Mouse (Mus musculus) MEL (cell line): ENCODE data around the gene Lad1. TPM values are rescaled to one million over a fixed set of nuclear protein-coding genes. Genes with fewer than 3 reads are reported as not detected.

Experiments
- DNase-seq: peaks from one replicate; pipeline ENCODE4 v3.0.0; 2011; ENCODE audit warnings: low read depth, low spot score
- H3K27ac ChIP-seq: 2 replicates; pipeline ENCODE4 v1.5.1; 2012; ENCODE audit warnings: low read depth, mild to moderate bottlenecking, control low read depth, low read length, moderate library complexity; ENCODE audit not compliant: control insufficient read depth
- H3K27me3 ChIP-seq, 2 experiments: fragments of 150-350 bp in 1 of 2; sonication (generic) in 1 of 2; 2 replicates each; pipeline ENCODE4 v1.6.1; 2012; ENCODE audit warnings: low read length in 2 of 2, mild to moderate bottlenecking in 2 of 2, improper control_type of control experiment in 1 of 2, moderate library complexity in 1 of 2; ENCODE audit not compliant: insufficient read depth in 2 of 2, control insufficient read depth in 1 of 2
- H3K36me3 ChIP-seq, 2 experiments: 2 replicates each; pipeline ENCODE4 v1.6.1; 2012 to 2014; ENCODE audit warnings: low read length in 2 of 2, improper control_type of control experiment in 1 of 2, inconsistent platforms in 1 of 2, mild to moderate bottlenecking in 1 of 2; ENCODE audit not compliant: insufficient read depth in 2 of 2, control insufficient read depth in 1 of 2
- H3K4me1 ChIP-seq, 2 experiments: fragments of 150-350 bp in 1 of 2; sonication (generic) in 1 of 2; 2 replicates each; pipeline ENCODE4 v1.6.1; 2012; ENCODE audit warnings: low read length in 2 of 2, improper control_type of control experiment in 1 of 2, mild to moderate bottlenecking in 1 of 2; ENCODE audit not compliant: insufficient read depth in 2 of 2, control insufficient read depth in 1 of 2
- H3K4me3 ChIP-seq, 2 experiments: fragments of 150-350 bp in 1 of 2; sonication (generic) in 1 of 2; 2 replicates each; pipeline ENCODE4 v1.5.1; 2012; ENCODE audit warnings: low read depth in 2 of 2, low read length in 2 of 2, mild to moderate bottlenecking in 2 of 2, moderate library complexity in 2 of 2, control low read depth in 1 of 2, improper control_type of control experiment in 1 of 2; ENCODE audit not compliant: control insufficient read depth in 1 of 2, insufficient read depth in 1 of 2
- H3K79me2 ChIP-seq: 2 replicates; pipeline ENCODE4 v1.6.1; 2012; ENCODE audit warnings: mild to moderate bottlenecking, low read length, moderate library complexity; ENCODE audit not compliant: control insufficient read depth, poor library complexity, insufficient read depth
- H3K9ac ChIP-seq: 2 replicates; pipeline ENCODE4 v1.6.1; 2012; ENCODE audit warnings: low read depth, mild to moderate bottlenecking, control low read depth, low read length, moderate library complexity; ENCODE audit not compliant: control insufficient read depth, poor library complexity, severe bottlenecking
- H3K9me3 ChIP-seq: fragments of 150-350 bp; sonication (generic); replicated peaks from 2 replicates; pipeline ENCODE4 v1.6.1; 2012; ENCODE audit warnings: mild to moderate bottlenecking, low read length, improper control_type of control experiment, moderate library complexity; ENCODE audit not compliant: insufficient read depth
- BHLHE40 ChIP-seq: IDR thresholded peaks from 2 replicates; pipeline ENCODE4 v1.6.1; 2012; ENCODE audit warnings: low read depth, mild to moderate bottlenecking, inconsistent platforms, low read length, improper control_type of control experiment, borderline replicate concordance
- CHD1 ChIP-seq: IDR thresholded peaks from 2 replicates; pipeline ENCODE4 v1.6.1; 2012; ENCODE audit warnings: low read depth, mild to moderate bottlenecking, inconsistent platforms, low read length, improper control_type of control experiment
- CHD2 ChIP-seq: IDR thresholded peaks from 2 replicates; pipeline ENCODE4 v1.6.1; 2011; ENCODE audit warnings: low read length, improper control_type of control experiment
- CTCF ChIP-seq, 3 experiments: IDR thresholded peaks in 2 of 3; conservative IDR thresholded peaks in 1 of 3; 2 replicates each; pipeline ENCODE4 v1.5.1; 2011 to 2012; ENCODE audit warnings: low read length in 3 of 3, low read depth in 2 of 3, mild to moderate bottlenecking in 2 of 3, improper control_type of control experiment in 1 of 3, inconsistent platforms in 1 of 3, mixed read lengths in 1 of 3, moderate library complexity in 1 of 3; ENCODE audit not compliant: control insufficient read depth in 1 of 3, insufficient read depth in 1 of 3, poor library complexity in 1 of 3, severe bottlenecking in 1 of 3
- EP300 ChIP-seq, 2 experiments: IDR thresholded peaks; 2 replicates each; pipeline ENCODE4 v1.6.1; 2011; ENCODE audit warnings: improper control_type of control experiment in 2 of 2, low read length in 2 of 2, low read depth in 1 of 2, mild to moderate bottlenecking in 1 of 2
- ETS1 ChIP-seq: IDR thresholded peaks from 2 replicates; pipeline ENCODE4 v1.6.1; 2012; ENCODE audit warnings: low read depth, mild to moderate bottlenecking, inconsistent platforms, low read length, improper control_type of control experiment, moderate library complexity
- GABPA ChIP-seq: IDR thresholded peaks from 2 replicates; pipeline ENCODE4 v1.6.1; 2012; ENCODE audit warnings: low read depth, mild to moderate bottlenecking, inconsistent platforms, low read length, improper control_type of control experiment, moderate library complexity
- HCFC1 ChIP-seq: IDR thresholded peaks from 2 replicates; pipeline ENCODE4 v1.6.1; 2012; ENCODE audit warnings: low read depth, mild to moderate bottlenecking, inconsistent platforms, low read length, improper control_type of control experiment, moderate library complexity
- JUND ChIP-seq: IDR thresholded peaks from 2 replicates; pipeline ENCODE4 v1.6.1; 2011; ENCODE audit warnings: low read depth, mild to moderate bottlenecking, improper control_type of control experiment, low read length
- KAT2A ChIP-seq: conservative IDR thresholded peaks from 2 replicates; pipeline ENCODE4 v1.6.1; 2012; ENCODE audit warnings: low read depth, low read length, improper control_type of control experiment, inconsistent platforms
- MAZ ChIP-seq: IDR thresholded peaks from 2 replicates; pipeline ENCODE4 v1.6.1; 2012; ENCODE audit warnings: low read depth, mild to moderate bottlenecking, inconsistent platforms, low read length, improper control_type of control experiment
- MEF2A ChIP-seq: IDR thresholded peaks from 2 replicates; pipeline ENCODE4 v1.6.1; 2014; ENCODE audit warnings: low read depth, mild to moderate bottlenecking, inconsistent platforms, low read length, improper control_type of control experiment; ENCODE audit not compliant: poor library complexity, insufficient replicate concordance, severe bottlenecking; ENCODE audit errors: extremely low read depth
- MYC ChIP-seq: IDR thresholded peaks from 2 replicates; pipeline ENCODE4 v1.6.1; 2011; ENCODE audit warnings: low read depth, mild to moderate bottlenecking, low read length, improper control_type of control experiment, moderate library complexity
- NELFE ChIP-seq: IDR thresholded peaks from 2 replicates; pipeline ENCODE4 v1.6.1; 2011; ENCODE audit warnings: low read depth, low read length, improper control_type of control experiment
- NRF1 ChIP-seq: IDR thresholded peaks from 2 replicates; pipeline ENCODE4 v1.6.1; 2014; ENCODE audit warnings: low read depth, mild to moderate bottlenecking, inconsistent platforms, low read length, improper control_type of control experiment, moderate library complexity; ENCODE audit not compliant: poor library complexity, insufficient read depth, severe bottlenecking
- POLR2A ChIP-seq, 2 experiments: IDR thresholded peaks; 2 replicates each; pipeline ENCODE4 v1.6.1; 2011 to 2012; ENCODE audit warnings: low read length in 2 of 2, mild to moderate bottlenecking in 2 of 2, control low read depth in 1 of 2, improper control_type of control experiment in 1 of 2, low read depth in 1 of 2, moderate library complexity in 1 of 2; ENCODE audit not compliant: control insufficient read depth in 1 of 2, insufficient read depth in 1 of 2, poor library complexity in 1 of 2
- POLR2AphosphoS2 ChIP-seq: IDR thresholded peaks from 2 replicates; pipeline ENCODE4 v1.6.1; 2011; ENCODE audit warnings: low read length, improper control_type of control experiment
- POLR2AphosphoS5 ChIP-seq: IDR thresholded peaks from 2 replicates; pipeline ENCODE4 v1.6.1; 2012; ENCODE audit warnings: low read depth, borderline replicate concordance, mild to moderate bottlenecking, inconsistent platforms, low read length, moderate library complexity, mixed read lengths
- RAD21 ChIP-seq: IDR thresholded peaks from 2 replicates; pipeline ENCODE4 v1.6.1; 2011; ENCODE audit warnings: mild to moderate bottlenecking, low read depth, low read length, improper control_type of control experiment
- RCOR1 ChIP-seq: IDR thresholded peaks from 2 replicates; pipeline ENCODE4 v1.6.1; 2012; ENCODE audit warnings: low read depth, mild to moderate bottlenecking, inconsistent platforms, low read length, improper control_type of control experiment
- SMC3 ChIP-seq: IDR thresholded peaks from 2 replicates; pipeline ENCODE4 v1.6.1; 2011; ENCODE audit warnings: low read depth, low read length, improper control_type of control experiment
- TBP ChIP-seq: IDR thresholded peaks from 2 replicates; pipeline ENCODE4 v1.8.0; 2011; ENCODE audit warnings: low read depth, low read length, improper control_type of control experiment
- TCF12 ChIP-seq: IDR thresholded peaks from 2 replicates; pipeline ENCODE4 v1.6.1; 2014; ENCODE audit warnings: low read depth, mild to moderate bottlenecking, inconsistent platforms, low read length, improper control_type of control experiment, moderate library complexity
- UBTF ChIP-seq: IDR thresholded peaks from 2 replicates; pipeline ENCODE4 v1.6.1; 2012; ENCODE audit warnings: low read depth, mild to moderate bottlenecking, inconsistent platforms, low read length, improper control_type of control experiment, moderate library complexity, borderline replicate concordance; ENCODE audit not compliant: insufficient read depth
- USF1 ChIP-seq: IDR thresholded peaks from 2 replicates; pipeline ENCODE4 v1.6.1; 2014; ENCODE audit warnings: low read depth, mild to moderate bottlenecking, inconsistent platforms, low read length, improper control_type of control experiment, moderate library complexity
- USF2 ChIP-seq, 2 experiments: IDR thresholded peaks; 2 replicates each; pipeline ENCODE4 v1.6.1; 2011 to 2012; ENCODE audit warnings: improper control_type of control experiment in 2 of 2, low read length in 2 of 2, borderline replicate concordance in 1 of 2, inconsistent platforms in 1 of 2, low read depth in 1 of 2, mild to moderate bottlenecking in 1 of 2; ENCODE audit not compliant: insufficient read depth in 1 of 2
- ZC3H11A ChIP-seq: IDR thresholded peaks from 2 replicates; pipeline ENCODE4 v1.6.1; 2012; ENCODE audit warnings: low read depth, mild to moderate bottlenecking, inconsistent platforms, low read length, improper control_type of control experiment
- ZKSCAN1 ChIP-seq: IDR thresholded peaks from 2 replicates; pipeline ENCODE4 v1.6.1; 2012; ENCODE audit warnings: low read depth, mild to moderate bottlenecking, inconsistent platforms, low read length, improper control_type of control experiment, moderate library complexity
- ZMIZ1 ChIP-seq: IDR thresholded peaks from 2 replicates; pipeline ENCODE4 v1.6.1; 2012; ENCODE audit warnings: low read depth, mild to moderate bottlenecking, inconsistent platforms, low read length, improper control_type of control experiment, moderate library complexity
- polyA plus RNA-seq, 2 experiments: library from polyadenylated mRNA; stranded (reverse) in 1 of 2; unstranded in 1 of 2; fragments of >175 nt in 1 of 2; fragments of >200 nt in 1 of 2; gene quantifications; 2 replicates each; pipeline versions ENCODE4 v1.2.1 to v1.2.4; 2012; ENCODE audit warnings: low replicate concordance in 2 of 2, low read depth in 1 of 2; ENCODE audit not compliant: insufficient read length in 2 of 2, insufficient read depth in 1 of 2, missing spikeins in 1 of 2
- total RNA-seq: library from RNA; depleted of rRNA; stranded (reverse); fragments of 300-350 nt; gene quantifications from 2 replicates; pipeline ENCODE4 v1.2.3, GENCODE M21; 2012

Lad1 gene
- total and polyA plus RNA-seq, 3 experiments: not detected

DNA sequence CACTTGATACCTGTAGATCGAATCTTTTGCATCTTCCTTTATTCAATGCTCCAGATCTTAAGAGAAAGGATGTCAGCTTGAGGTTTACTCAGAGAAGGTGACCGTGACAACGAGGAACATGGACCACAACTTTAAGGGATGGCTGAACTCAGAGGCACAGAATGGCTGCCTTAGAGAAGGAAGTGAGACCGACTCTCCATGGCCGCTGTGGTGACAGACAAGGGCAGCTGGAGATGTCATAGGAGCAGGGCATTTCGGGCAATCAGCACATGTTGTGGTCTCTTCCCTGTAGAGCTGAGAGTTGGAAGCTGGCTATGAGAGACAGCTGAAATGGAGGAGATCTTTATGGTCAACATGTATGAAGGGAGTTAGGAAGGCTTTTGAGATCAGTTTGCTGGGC, 46.4 kb downstream of the Lad1 start:
- no peaks in the 10 kb centered on the region for H3K36me3 ChIP-seq
- H3K9me3 ChIP-seq: no peaks in the 10 kb centered on the region
- H3K27me3 ChIP-seq: peaks cover 0 to 9% of the 10 kb centered on the region in 2 experiments; a peak in 2 of 4 replicates
- TF ChIP-seq POLR2A (IDR thresholded peaks at IDR 0.05; ENCODE audit: control insufficient read depth in 1 of 2, insufficient read depth in 1 of 2, low read depth in 1 of 2, low read length in 2 of 2, poor library complexity in 1 of 2): no peak
- no peak for TF ChIP-seq NRF1
- TF ChIP-seq POLR2AphosphoS5: no peak
- no peak for TF ChIP-seq UBTF
- no peak for DNase-seq
- no peak overlapping the region for H3K27ac ChIP-seq
- H3K79me2 ChIP-seq: no peaks in the 10 kb centered on the region
- no peak overlapping the region for H3K9ac ChIP-seq
- no peaks in the 10 kb centered on the region for H3K4me1 ChIP-seq
- H3K4me3 ChIP-seq: no peak overlapping the region

DNA sequence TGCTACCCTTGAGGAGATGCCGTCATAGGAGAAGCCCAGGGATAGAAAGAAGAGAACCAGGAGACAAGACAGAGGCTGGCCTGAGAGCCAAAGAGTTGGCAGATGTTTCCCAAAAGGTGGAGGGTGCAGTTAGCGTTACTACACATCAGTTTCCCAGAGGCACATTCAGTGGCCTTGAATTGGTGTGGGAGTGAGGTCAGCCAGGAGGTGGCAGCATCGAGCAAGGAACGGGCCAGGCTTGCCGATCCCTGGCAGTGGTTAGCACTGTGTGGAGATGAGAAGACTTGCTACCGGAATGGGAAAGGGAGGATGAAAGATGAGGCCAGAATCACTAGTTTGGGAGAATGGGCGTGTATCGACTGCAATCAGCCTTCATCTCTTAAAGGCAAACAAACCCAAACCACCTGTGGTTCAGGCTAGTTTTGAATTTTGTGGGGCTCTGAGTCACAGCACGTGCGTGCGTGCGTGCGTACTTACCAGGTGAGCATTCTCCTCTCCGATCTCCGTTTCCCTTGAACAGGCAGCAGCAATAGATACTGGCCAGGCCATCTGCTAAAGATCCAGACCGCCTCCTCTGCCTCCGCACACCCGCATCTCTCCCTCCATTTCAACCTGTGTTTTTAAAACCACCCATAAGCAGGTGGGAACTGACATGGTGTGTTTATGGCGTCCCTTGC, 47.3 kb downstream of the Lad1 start:
- no peak overlapping the region for H3K4me3 ChIP-seq
- peaks cover 0 to 8% of the 10 kb centered on the region in 2 experiments; a peak in 3 of 4 replicates for H3K27me3 ChIP-seq
- H3K36me3 ChIP-seq: no peaks in the 10 kb centered on the region
- H3K79me2 ChIP-seq: no peaks in the 10 kb centered on the region
- no peaks in the 10 kb centered on the region for H3K4me1 ChIP-seq
- no peaks in the 10 kb centered on the region for H3K9me3 ChIP-seq
- DNase-seq: peak; percentile 64
- H3K9ac ChIP-seq: no peak overlapping the region
- H3K27ac ChIP-seq: no peak overlapping the region
- no peak for TF ChIP-seq HCFC1
- TF ChIP-seq NELFE: no peak
- no peak for TF ChIP-seq MAZ
- TF ChIP-seq KAT2A: no peak
- no peak for TF ChIP-seq MEF2A
- TF ChIP-seq UBTF: no peak
- TF ChIP-seq RCOR1: no peak
- no peak for TF ChIP-seq BHLHE40
- TF ChIP-seq JUND: no peak
- TF ChIP-seq ZC3H11A: peak; percentile 46; the same call in 1 of the 2 replicates
- no peak for TF ChIP-seq USF1
- no peak for TF ChIP-seq MYC
- TF ChIP-seq ZMIZ1: no peak
- no peak for TF ChIP-seq ETS1
- TF ChIP-seq ZKSCAN1: no peak
- TF ChIP-seq TCF12: no peak
- TF ChIP-seq SMC3: peak; percentile 84
- no peak for TF ChIP-seq GABPA
- peak; percentile 89 to 95 (median 93) for TF ChIP-seq CTCF (IDR thresholded peaks at IDR 0.05 in 2 of 3, conservative IDR thresholded peaks at IDR 0.05 in 1 of 3; ENCODE audit: control insufficient read depth in 1 of 3, insufficient read depth in 1 of 3, low read depth in 2 of 3, low read length in 3 of 3, poor library complexity in 1 of 3, severe bottlenecking in 1 of 3)
- TF ChIP-seq TBP: no peak
- TF ChIP-seq POLR2A (IDR thresholded peaks at IDR 0.05; ENCODE audit: control insufficient read depth in 1 of 2, insufficient read depth in 1 of 2, low read depth in 1 of 2, low read length in 2 of 2, poor library complexity in 1 of 2): no peak
- TF ChIP-seq POLR2AphosphoS5: no peak
- TF ChIP-seq EP300 (IDR thresholded peaks at IDR 0.05; ENCODE audit: low read depth in 1 of 2, low read length in 2 of 2): no peak
- TF ChIP-seq POLR2AphosphoS2: no peak
- no peak for TF ChIP-seq NRF1
- TF ChIP-seq USF2 (IDR thresholded peaks at IDR 0.05; ENCODE audit: borderline replicate concordance in 1 of 2, insufficient read depth in 1 of 2, low read depth in 1 of 2, low read length in 2 of 2): no peak
- TF ChIP-seq RAD21: peak; percentile 74
- TF ChIP-seq CHD2: no peak
- no peak for TF ChIP-seq CHD1
